ENCODE assay signal across 8 mouse cellular contexts in genomic region chr5:144207478-144207877, GRCm38 (mm10). TPM values are rescaled to one million over a fixed set of nuclear protein-coding genes. Genes with fewer than 3 reads are reported as not detected.
DNase-seq lines count a peak whose midpoint lies in the region; ATAC-seq lines count a peak whose summit lies in the region.

No protein-coding gene starts in this region.

- H3K9ac ChIP-seq in heart, embryonic 11.5 days (ENCODE audit: low read depth, low read length), result no peak overlapping the region
- H3K9ac ChIP-seq in kidney, embryonic 14.5 days (ENCODE audit: low read depth, low read length), result no peak overlapping the region

- H3K27ac ChIP-seq in heart, embryonic 11.5 days (ENCODE audit: low read depth, low read length), result no peak overlapping the region
- H3K27ac ChIP-seq in kidney, embryonic 14.5 days (ENCODE audit: low read depth, low read length), result no peak overlapping the region

- no peaks in the 10 kb centered on the region for H3K27me3 ChIP-seq in heart, embryonic 11.5 days (ENCODE audit: control insufficient read depth, insufficient read depth, low read length)
- H3K27me3 ChIP-seq in kidney, embryonic 14.5 days (ENCODE audit: control insufficient read depth, insufficient read depth, low read length), result no peaks in the 10 kb centered on the region

- 47% methylated on average over 11 of the region's 11 CpGs for WGBS in heart, embryonic 11.5 days (ENCODE audit: insufficient replicate concordance)
- WGBS in kidney, embryonic 14.5 days, result 56% methylated on average over 11 of the region's 11 CpGs

- H3K9me3 ChIP-seq in heart, embryonic 11.5 days (replicated peaks; ENCODE audit: control insufficient read depth, low read length), result peaks cover under 1% of the 10 kb centered on the region; the same call in 1 of the 2 replicates
- H3K9me3 ChIP-seq in kidney, embryonic 14.5 days (ENCODE audit: control insufficient read depth, low read length), result peaks cover 2% of the 10 kb centered on the region; the same call in 1 of the 2 replicates

- no peak; the same call in 1 of the 2 replicates for ATAC-seq in heart, embryonic 11.5 days (replicated peaks; ENCODE audit: insufficient number of reproducible peaks, low FRiP score, low TSS enrichment)
- 0 out of 2 replicates have a peak, but pooled peaks have one; percentile 7 for ATAC-seq in kidney, embryonic 14.5 days (ENCODE audit: low FRiP score, low TSS enrichment)

- H3K4me3 ChIP-seq in heart, embryonic 11.5 days (ENCODE audit: low read depth, low read length), result no peak overlapping the region
- H3K4me3 ChIP-seq in kidney, embryonic 14.5 days (ENCODE audit: low read length), result no peak overlapping the region

- no peaks in the 10 kb centered on the region for H3K4me1 ChIP-seq in heart, embryonic 11.5 days (ENCODE audit: control insufficient read depth, insufficient read depth, low read length)
- no peaks in the 10 kb centered on the region for H3K4me1 ChIP-seq in kidney, embryonic 14.5 days (ENCODE audit: control insufficient read depth, insufficient read depth, low read length)

- H3K4me2 ChIP-seq in heart, embryonic 11.5 days, result no peak overlapping the region
- no peak overlapping the region for H3K4me2 ChIP-seq in kidney, embryonic 14.5 days (replicated peaks; ENCODE audit: low read depth, low read length)

- H3K36me3 ChIP-seq in heart, embryonic 11.5 days (ENCODE audit: control insufficient read depth, insufficient read depth, low read length), result peaks cover 22% of the 10 kb centered on the region
- H3K36me3 ChIP-seq in kidney, embryonic 14.5 days (ENCODE audit: control insufficient read depth, insufficient read depth, low read length), result peaks cover 39% of the 10 kb centered on the region

- peak; percentile 93 for DNase-seq in heart, adult 11 months
- peak; percentile 52 for DNase-seq in urinary bladder, postnatal 14 days (ENCODE audit: low spot score)
- DNase-seq in urinary bladder, adult 2 months (ENCODE audit: low spot score), result no peak
- DNase-seq in embryo, embryonic 10 days (ENCODE audit: low spot score), result peak; percentile 68
- DNase-seq in lung, postnatal 10 days, result peak; percentile 52
- no peak for DNase-seq in Muller cell, postnatal 12 days (ENCODE audit: inconsistent ontology term)

RNA-seq across cellular contexts. Expression of gene Tecpr1, which starts 15.9 kb away (rescaled TPM):
- polyA plus RNA-seq in heart, embryonic 11.5 days (2014; fragmentation: Nextera tagmentation; extraction: Ambion mirVana), result 12.1 and 13.2 TPM in 2 replicates
- polyA plus RNA-seq in urinary bladder, adult 2 months (2012; rRNA removed), result 35.0 and 35.3 TPM in 2 replicates
- 13.9 and 16.4 TPM in 2 replicates for polyA plus RNA-seq in kidney, embryonic 14.5 days (2014; fragmentation: Nextera tagmentation; extraction: Ambion mirVana)

RNA-seq across cellular contexts. Expression of gene Bhlha15, which starts 17.4 kb away (rescaled TPM):
- 0.63 and 0.79 TPM in 2 replicates for polyA plus RNA-seq in heart, embryonic 11.5 days (2014; fragmentation: Nextera tagmentation; extraction: Ambion mirVana)
- 0.50 TPM in 2 replicates for polyA plus RNA-seq in urinary bladder, adult 2 months (2012; rRNA removed)
- polyA plus RNA-seq in kidney, embryonic 14.5 days (2014; fragmentation: Nextera tagmentation; extraction: Ambion mirVana), result 0.28 TPM in 1 of 2 replicates, not detected in the other

RNA-seq across cellular contexts. Expression of gene Bri3, which starts 36.8 kb away (rescaled TPM):
- polyA plus RNA-seq in heart, embryonic 11.5 days (2014; fragmentation: Nextera tagmentation; extraction: Ambion mirVana), result 108 and 110 TPM in 2 replicates
- polyA plus RNA-seq in urinary bladder, adult 2 months (2012; rRNA removed), result 138 and 144 TPM in 2 replicates
- polyA plus RNA-seq in kidney, embryonic 14.5 days (2014; fragmentation: Nextera tagmentation; extraction: Ambion mirVana), result 136 and 148 TPM in 2 replicates

Comparison
In these comparisons a context has a peak if more than half of its experiments do, and no peak if none do; other contexts are left out.
1. DNase-seq: peak in heart, adult 11 months (single experiment), urinary bladder, postnatal 14 days (single experiment), embryo, embryonic 10 days (single experiment) and lung, postnatal 10 days (single experiment); none in urinary bladder, adult 2 months (single experiment) and Muller cell, postnatal 12 days (single experiment).